Mouse (Mus musculus) C2C12 (cell line): ENCODE data around the gene Yipf6. TPM values are rescaled to one million over a fixed set of nuclear protein-coding genes. Genes with fewer than 3 reads are reported as not detected.
"Not testable (repeated sequence)": the region's sequence is repeated elsewhere in the genome, so short reads cannot be mapped to it uniquely, and the experiment has no call there.

Experiments used
- H3K27me3 ChIP-seq: one replicate; pipeline ENCODE4 v1.6.1; 2011; ENCODE audit not compliant: control insufficient read depth, insufficient read depth, insufficient read length
- H3K36me3 ChIP-seq: one replicate; pipeline ENCODE4 v1.6.1; 2011; ENCODE audit not compliant: control insufficient read depth, insufficient read depth
- H3K4me3 ChIP-seq: one replicate; pipeline ENCODE4 v1.5.1; 2011; ENCODE audit warnings: mild to moderate bottlenecking, control low read depth; ENCODE audit not compliant: poor library complexity, insufficient read depth, severe bottlenecking
- H3K79me2 ChIP-seq: one replicate; pipeline ENCODE4 v1.6.1; 2011; ENCODE audit not compliant: control insufficient read depth, insufficient read depth
- H3K79me3 ChIP-seq: one replicate; pipeline ENCODE4 v1.6.1; 2011; ENCODE audit warnings: low read depth, control low read depth
- H3ac ChIP-seq: one replicate; pipeline ENCODE3; 2011; ENCODE audit warnings: low read depth; ENCODE audit not compliant: control insufficient read depth, insufficient read length
- CEBPB ChIP-seq: IDR thresholded peaks from one replicate; pipeline ENCODE4 v1.6.1; 2011; ENCODE audit warnings: low read depth, mild to moderate bottlenecking, control low read depth, moderate library complexity
- CTCF ChIP-seq: IDR thresholded peaks from one replicate; pipeline ENCODE4 v1.5.1; 2011; ENCODE audit not compliant: control insufficient read depth, insufficient read depth, insufficient read length
- FOSL1 ChIP-seq: IDR thresholded peaks from one replicate; pipeline ENCODE4 v1.8.0; 2011; ENCODE audit warnings: mild to moderate bottlenecking, low read length; ENCODE audit not compliant: poor library complexity, insufficient read depth, severe bottlenecking
- MAX ChIP-seq: IDR thresholded peaks from one replicate; pipeline ENCODE4 v1.6.1; 2011; ENCODE audit warnings: mild to moderate bottlenecking, control low read depth
- MYOD1 ChIP-seq: IDR thresholded peaks from one replicate; pipeline ENCODE4 v1.6.1; 2011; ENCODE audit warnings: low read depth; ENCODE audit not compliant: control insufficient read depth, insufficient read length
- MYOG ChIP-seq: IDR thresholded peaks from one replicate; pipeline ENCODE4 v1.6.1; 2011; ENCODE audit not compliant: control insufficient read depth, insufficient read length; ENCODE audit errors: extremely low read depth
- USF1 ChIP-seq: IDR thresholded peaks from one replicate; pipeline ENCODE4 v1.6.1; 2011; ENCODE audit warnings: low read depth, mild to moderate bottlenecking, control low read depth, moderate library complexity
- polyA plus RNA-seq: library from polyadenylated mRNA; unstranded; fragments of >200 nt; fragmentation: generic; extraction: Trizol; gene quantifications from one replicate; pipeline ENCODE4 v1.2.1, GENCODE M21; 2012; ENCODE audit warnings: missing spikeins

Gene Yipf6
- polyA plus RNA-seq, 1 experiment: 11.3 TPM

- Histone ChIP-seq H3K27me3 (no peaks in the 10 kb centered on the region), H3ac (no peak overlapping the region), H3K79me2 (no peaks in the 10 kb centered on the region), H3K4me3 (no peak overlapping the region), H3K79me3 (no peaks in the 10 kb centered on the region), H3K36me3 (no peaks in the 10 kb centered on the region)
- no peak for TF ChIP-seq CEBPB
- TF ChIP-seq MYOD1: no peak
- no peak for TF ChIP-seq USF1
- TF ChIP-seq MYOG: no peak
- no peak for TF ChIP-seq CTCF
- no peak for TF ChIP-seq MAX
- TF ChIP-seq FOSL1: no peak
These were observed 27.6 kb downstream of the Yipf6 start for GRCm38 (mm10) chrX:98963742-98964141.

DNA sequence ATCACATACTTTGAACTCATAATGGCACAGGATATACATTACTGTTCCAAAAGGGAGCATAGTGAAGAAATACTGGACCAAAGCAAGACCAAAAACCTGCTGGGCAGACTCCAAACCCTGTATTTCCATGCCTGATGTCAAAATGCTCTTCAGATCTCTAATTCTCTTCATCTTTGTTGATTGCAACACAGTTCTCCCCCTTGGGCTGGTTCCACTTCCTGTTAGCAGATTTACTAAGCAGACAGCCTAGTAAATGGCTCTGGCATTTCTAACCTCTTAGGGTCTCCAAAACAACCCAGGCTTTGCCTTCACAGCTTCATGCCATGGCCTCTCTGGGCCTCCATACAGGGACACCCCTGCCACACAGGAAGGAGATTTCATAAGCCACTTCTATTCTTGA is 28.4 kb downstream of the Yipf6 start:
- Histone ChIP-seq H3K79me3 (no peaks in the 10 kb centered on the region), H3K36me3 (no peaks in the 10 kb centered on the region), H3K79me2 (no peaks in the 10 kb centered on the region), H3K4me3 (no peak overlapping the region), H3ac (no peak overlapping the region), H3K27me3 (no peaks in the 10 kb centered on the region)
- TF ChIP-seq CTCF: no peak
- TF ChIP-seq MAX: no peak
- no peak for TF ChIP-seq MYOG
- TF ChIP-seq FOSL1: no peak
- no peak for TF ChIP-seq CEBPB
- no peak for TF ChIP-seq USF1
- TF ChIP-seq MYOD1: no peak

DNA sequence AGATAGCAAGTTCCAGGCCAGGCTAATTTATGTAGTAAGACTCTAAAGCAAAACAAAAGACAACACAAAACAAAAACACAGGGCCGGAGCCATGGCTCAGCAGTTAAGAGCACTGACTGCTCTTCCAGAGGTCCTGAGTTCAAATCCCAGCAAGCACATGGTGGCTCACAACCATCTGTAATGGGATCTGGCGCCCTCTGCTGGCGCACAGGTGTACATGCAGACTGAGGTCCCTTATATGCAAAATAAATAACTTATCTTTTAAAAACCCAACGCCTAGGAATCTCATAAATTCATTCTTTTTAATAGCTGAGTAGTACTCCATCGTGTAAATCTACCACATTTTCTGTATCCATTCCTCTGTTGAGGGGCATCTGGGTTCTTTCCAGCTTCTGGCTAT is 50.5 kb downstream of the Yipf6 start:
- H3K27me3 ChIP-seq, H3K79me3 ChIP-seq, H3ac ChIP-seq, H3K36me3 ChIP-seq, H3K4me3 ChIP-seq, H3K79me2 ChIP-seq: not testable (repeated sequence)

DNA sequence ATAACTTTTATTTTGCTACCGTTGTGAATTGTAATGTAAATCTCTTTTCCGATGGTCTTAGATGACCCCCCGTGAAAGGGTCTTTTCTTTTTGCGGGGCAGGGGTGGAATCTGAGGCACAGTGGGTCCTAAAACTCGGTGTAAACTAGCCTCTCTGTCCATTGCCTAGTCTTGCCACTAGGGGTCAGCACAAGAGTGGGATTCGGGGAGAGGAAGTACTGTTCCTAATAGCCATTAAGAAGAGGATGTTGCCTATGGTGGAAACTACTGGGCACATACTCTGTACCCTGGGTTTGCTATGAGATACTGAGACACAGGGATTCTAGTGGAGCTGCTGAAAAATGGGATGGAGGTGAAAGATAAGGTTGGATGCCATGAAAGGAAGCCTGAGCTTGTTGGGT is 53.5 kb downstream of the Yipf6 start:
- H3K79me3 ChIP-seq: no peaks in the 10 kb centered on the region
- H3K36me3 ChIP-seq: no peaks in the 10 kb centered on the region
- no peak overlapping the region for H3ac ChIP-seq
- no peak overlapping the region for H3K4me3 ChIP-seq
- TF ChIP-seq USF1 (no peak), MYOG (no peak), CTCF (no peak), MAX (no peak), FOSL1 (no peak), CEBPB (no peak), MYOD1 (no peak)
- H3K79me2 ChIP-seq: no peaks in the 10 kb centered on the region
- no peaks in the 10 kb centered on the region for H3K27me3 ChIP-seq

Other genes starting within 250 kb of the Yipf6 start
- gene Ophn1, start 45.3 kb upstream of the Yipf6 start, polyA plus RNA-seq: 1.3 TPM
- gene Stard8, start 66.9 kb downstream of the Yipf6 start, polyA plus RNA-seq: not detected
- gene Efnb1, start 199.8 kb downstream of the Yipf6 start, polyA plus RNA-seq: 18.3 TPM